Mouse (Mus musculus) frontal cortex, postnatal 10 days (tissue): ENCODE measurements at regions not wholly inside any gene's neighbourhood (a gene's known extent, or its start where the extent isn't known, plus 50 kb on each side); places are given as distances from the start of the nearest gene placed in this dataset.

Source experiments
- DNase-seq, 2 experiments: peaks; one replicate each; pipeline ENCODE4 v3.0.0; 2022; ENCODE audit warnings: low spot score in 2 of 2, mixed read lengths in 1 of 2

DNA sequence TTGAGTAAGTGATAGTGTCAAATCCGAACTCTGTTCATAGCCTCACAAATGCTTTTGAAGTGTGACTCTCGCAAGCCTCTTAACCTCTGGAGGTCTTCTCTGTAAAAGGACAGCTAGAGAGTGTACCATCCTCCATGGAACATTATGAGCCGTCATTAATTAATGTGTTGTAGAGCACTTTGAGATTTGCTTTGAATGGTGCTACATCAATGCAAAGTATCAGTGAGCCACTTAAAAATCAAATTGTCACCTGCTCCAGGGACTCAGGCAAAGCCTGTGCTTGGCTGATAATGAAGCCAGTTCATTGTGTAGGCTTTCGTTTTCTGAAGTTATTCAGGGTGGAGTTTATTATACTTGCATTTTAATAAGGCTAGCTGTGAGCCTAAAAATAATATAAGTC, 801.8 kb upstream of the B3galt2 start:
- no peak for DNase-seq

- no peak for DNase-seq
Measured at GRCm38 (mm10) chr1:142867024-142867700, 773.3 kb upstream of the B3galt2 start.

GRCm38 (mm10) chr1:142891842-142892241, 748.6 kb upstream of the B3galt2 start:
- no peak for DNase-seq

DNA sequence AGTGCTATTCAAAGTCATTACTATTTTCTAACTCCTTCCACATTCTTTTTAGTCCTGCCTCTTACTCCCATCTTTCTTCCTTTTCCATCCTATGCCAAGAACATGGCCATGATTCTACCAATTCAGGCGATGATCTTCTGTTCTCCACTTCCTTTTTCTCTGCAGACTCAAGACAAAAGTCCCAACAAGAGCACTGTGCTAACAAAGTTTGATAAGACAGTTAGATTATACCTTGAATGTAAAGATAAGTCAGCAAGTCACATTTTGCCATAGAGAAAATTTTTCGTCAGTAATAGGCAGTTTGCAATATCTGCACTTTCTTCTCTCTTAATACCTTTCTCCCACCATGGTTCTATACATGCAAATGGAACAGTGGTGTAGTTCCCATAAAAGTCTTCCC, 747.3 kb upstream of the B3galt2 start:
- no peak for DNase-seq

DNA sequence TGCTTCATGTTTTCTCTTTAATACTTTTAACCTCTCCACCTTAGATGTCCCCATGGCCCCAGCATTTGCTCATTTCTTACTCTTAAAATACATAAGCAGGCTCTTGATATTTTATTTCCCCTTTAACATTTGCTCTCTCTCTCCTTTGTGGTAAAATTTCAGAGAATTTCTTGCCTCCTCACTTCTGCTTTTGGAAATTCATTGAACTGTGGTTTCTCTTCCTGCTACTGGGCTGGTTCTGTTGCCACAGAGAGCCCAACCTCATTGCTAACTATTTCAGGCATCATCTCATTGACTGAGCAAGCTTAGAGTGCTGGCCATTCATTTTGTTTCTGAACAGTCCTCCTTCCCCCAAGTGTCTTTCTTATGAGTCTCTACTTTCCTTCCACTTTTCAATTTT, 746.3 kb upstream of the B3galt2 start:
- no peak for DNase-seq

DNA sequence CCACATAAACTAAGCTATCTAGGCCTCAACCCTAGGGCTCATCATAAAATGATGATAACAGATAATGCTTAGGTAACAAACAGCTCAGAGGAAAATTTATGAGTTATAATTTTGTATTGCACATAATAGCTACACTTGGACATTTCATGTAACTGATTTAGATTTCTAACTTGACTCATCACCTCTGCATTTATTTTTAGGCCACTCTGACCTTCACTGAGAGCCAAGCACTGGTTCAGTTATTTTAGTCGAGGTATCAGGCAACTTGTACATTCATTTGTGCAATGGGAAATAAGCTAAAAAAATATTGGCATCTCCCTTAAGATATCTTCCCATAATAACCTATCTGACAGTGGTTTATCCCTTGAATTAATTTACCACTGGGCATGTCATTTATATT, 745.4 kb upstream of the B3galt2 start:
- DNase-seq, result no peak

GRCm38 (mm10) chr1:142909907-142910306, 730.6 kb upstream of the B3galt2 start:
- no peak for DNase-seq

GRCm38 (mm10) chr1:142956686-142957085, 683.8 kb upstream of the B3galt2 start:
- no peak for DNase-seq

DNA sequence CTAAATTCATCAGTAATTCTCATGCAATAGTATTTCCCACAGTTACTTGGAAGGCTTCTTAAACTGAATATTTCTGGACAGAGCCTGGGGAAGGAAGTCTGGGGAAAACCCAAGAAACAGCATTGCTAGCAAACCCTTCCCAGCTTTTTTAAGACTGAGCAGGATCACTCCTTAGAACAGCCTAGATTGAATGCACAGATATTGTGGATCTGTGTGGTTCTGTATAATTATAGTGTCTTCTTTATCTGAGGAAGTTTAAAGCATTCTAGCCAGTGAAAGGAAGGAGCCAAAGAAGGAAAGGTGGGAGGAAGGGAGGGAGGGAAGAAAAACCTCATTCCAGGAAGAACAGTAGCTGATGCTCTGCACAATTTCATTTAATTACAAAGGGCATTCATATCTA, 669.0 kb upstream of the B3galt2 start:
- DNase-seq, result no peak

- DNase-seq, result no peak
Measured at GRCm38 (mm10) chr1:142973387-142973786, 667.1 kb upstream of the B3galt2 start.

DNA sequence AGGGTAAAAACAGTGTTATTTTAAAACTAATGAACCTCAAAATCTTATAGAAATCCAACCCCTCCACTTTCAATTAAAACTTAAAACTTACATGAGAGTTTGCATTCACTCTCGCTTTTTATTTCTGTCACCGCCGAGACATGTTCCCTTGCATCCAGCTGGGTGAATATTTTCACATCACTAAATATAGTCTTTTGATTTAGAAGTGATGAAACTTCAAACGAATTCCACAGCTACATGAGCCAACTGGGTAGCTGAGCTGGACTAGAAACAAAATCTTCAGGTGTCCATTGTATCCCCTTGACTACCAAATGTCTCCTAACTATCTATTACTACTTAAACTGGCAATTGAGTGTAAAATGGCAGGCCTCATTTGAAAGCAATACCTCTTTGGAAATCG, 657.5 kb upstream of the B3galt2 start:
- DNase-seq, result no peak

- no peak for DNase-seq
Measured at GRCm38 (mm10) chr1:142983641-142984040, 656.8 kb upstream of the B3galt2 start.

DNA sequence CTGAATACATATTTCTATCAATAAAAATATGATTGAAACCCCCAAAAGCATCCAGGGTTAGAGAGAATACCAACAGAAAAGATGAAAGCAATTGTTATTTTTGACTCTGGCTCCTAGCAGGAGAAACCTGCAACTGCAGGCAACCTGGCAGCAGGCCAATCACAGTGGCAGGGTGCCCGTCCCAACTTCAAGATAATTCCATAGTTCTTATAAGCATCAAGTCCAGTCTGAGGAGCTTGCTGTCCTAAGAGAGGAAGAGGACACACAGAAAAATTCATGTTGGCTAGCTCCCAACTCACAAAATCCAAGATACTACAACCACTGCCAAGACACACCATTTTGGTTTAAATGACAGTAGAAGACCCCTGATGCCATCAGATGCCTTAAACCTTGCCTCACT, 654.9 kb upstream of the B3galt2 start:
- DNase-seq, result no peak

DNA sequence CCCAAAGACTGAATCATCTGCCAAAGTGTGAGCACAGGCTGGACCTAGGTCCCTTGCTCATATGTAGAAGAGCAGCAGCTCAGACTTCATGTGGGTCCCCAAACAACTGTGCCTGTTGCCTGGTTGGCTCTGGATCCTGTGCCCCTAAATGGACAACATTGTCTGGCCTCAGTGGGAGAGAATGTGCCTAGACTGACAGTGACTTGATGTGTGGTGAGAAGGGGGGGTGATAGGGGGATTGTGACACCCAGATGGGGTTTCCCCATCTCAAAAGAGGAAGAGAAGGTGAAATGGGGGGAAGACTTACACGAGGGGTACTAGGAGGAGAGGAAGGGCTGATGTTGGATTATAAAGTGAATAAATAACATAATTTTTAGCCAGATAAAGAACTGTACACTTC, 640.2 kb upstream of the B3galt2 start:
- no peak for DNase-seq

DNA sequence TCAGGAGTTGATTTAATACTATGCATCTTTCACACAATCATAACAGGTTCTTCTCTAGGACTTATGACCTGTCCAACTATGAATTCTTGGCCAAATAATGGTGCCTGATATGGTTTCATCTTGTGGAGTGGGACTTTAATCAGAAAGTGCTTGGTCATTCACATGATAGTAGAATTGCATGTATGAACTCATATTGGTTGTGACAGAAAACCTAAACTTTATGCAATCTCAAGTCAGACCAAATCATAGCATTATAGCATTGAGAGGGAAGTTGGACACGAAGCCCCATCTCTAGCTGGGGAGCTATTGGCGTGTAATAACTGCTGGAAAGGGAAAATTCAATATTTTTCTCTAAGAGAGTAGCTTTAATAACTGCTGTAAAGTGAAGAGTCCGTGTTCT, 639.4 kb upstream of the B3galt2 start:
- DNase-seq, result no peak

DNA sequence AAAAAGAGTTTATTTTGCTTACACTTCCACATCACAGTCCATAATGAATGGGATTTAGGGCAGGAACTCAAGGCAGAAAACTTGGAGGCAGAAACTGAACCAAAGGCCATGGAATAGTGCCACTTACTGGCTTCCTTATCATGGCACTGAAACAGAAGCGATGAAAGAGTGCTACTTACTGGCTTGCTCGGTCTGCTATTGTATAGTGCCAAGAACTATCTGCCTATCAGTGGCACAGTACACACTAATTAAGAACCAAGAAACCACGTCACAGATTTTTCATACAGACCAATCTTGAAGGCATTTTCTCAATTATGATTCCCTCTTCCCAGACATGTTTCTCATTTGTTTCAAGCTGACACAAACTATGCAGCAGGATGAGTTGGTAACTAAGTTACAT, 634.4 kb upstream of the B3galt2 start:
- no peak for DNase-seq

DNA sequence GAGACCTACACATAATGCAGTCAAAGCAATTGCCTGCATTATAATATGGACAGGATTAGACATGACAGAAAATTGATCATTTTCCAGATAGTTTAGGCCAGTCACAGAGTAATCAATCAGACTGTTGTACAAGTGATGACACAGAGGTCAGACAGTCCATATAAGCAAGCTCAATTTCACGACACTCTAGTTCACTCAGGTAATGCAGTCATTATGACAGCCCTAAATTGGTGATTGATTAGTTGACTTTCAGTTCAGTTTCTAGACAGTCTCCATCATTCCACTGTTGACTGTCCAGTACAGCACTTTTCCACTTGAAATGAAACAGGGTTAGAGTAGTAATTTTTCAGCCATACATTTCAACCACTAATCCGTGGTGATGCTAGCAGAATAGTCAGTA, 620.5 kb upstream of the B3galt2 start:
- DNase-seq, result no peak

GRCm38 (mm10) chr1:143053161-143053560, 587.3 kb upstream of the B3galt2 start:
- DNase-seq, result no peak

GRCm38 (mm10) chr1:143053599-143053998, 586.9 kb upstream of the B3galt2 start:
- peak; percentile 20 to 35 for DNase-seq

DNA sequence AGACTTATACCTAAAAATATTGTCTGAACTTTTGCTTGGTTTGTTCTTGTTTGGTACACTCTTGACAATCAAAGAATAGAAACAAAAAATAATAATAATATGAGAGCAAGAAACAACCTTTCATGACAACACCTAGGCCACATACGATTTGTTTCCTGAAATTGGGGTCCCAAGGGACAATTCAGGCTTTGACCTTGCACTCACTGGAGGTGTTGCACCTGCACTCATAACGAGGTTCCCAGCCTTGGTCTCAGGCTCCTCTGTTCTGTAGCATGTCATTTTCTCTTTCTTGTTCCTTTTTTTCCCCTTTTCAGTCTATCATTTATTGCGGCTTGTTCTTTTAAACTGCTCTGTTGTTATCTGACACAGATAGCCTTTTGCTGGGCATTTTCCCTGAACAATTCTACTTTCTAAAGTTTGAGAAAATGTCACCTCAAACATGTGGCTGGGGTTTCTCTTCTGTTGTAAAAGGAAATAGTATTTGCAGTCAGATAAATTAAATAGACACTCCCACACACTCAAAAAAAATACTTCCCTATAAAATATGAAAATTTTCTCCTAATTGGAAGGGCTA, 585.9 kb upstream of the B3galt2 start:
- DNase-seq, result no peak

DNA sequence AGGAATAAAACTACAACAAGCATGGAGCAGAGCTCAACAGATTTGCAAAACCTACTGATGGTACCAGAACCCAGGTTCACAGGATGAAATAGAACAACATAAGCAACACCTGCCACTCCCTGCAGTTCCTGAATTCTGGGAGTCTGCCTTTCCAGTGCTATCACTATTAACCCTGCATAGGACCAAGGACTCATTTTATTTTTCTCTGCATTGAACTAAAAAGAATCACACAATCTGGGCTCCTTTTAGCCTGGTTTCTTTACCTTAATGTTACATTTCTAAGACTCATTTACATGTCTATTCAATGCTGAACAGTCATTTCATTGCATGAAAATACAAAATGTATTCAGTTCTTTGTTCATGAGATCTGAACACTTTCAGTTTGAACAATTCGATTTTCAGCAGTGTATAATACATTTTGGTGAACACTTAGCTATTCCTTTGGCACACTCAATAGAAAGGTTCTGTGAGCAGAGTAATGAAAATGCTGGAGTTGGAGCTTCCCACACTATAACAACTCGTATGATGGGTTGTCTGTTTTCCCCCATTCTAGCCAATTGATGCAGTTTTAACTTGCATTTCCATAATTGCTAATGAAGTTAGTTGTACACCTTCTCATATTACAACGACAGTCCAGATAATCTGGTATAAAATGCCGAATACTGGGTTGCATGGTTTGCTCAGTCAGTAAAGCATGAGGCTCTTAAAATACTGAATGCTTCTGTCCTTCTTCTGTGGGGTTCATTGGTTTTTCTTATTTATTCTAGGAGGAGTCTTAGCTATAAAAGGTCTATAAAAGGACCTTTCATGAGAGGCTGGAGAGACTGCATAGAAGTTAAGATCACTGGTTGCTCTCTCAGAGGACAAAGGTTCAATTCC, 579.5 kb upstream of the B3galt2 start:
- no peak for DNase-seq

DNA sequence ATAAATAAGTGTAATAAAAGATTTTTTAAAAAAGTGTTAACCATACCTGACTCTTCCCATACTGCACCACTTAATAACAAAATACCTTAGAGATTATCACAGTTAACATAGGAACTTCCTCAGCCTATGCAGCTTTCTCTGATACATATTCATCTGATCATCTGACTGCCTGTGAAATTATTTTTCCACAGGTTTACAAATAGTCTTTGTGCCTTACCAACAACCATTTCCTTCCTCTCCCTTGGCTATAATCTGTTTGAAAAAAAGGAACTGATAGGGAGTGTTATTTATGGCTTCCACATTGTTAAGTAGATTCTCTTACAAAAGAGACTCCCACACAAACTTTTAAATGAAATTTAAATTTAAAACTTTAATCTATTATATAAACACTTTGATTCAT, 575.0 kb upstream of the B3galt2 start:
- no peak for DNase-seq

DNA sequence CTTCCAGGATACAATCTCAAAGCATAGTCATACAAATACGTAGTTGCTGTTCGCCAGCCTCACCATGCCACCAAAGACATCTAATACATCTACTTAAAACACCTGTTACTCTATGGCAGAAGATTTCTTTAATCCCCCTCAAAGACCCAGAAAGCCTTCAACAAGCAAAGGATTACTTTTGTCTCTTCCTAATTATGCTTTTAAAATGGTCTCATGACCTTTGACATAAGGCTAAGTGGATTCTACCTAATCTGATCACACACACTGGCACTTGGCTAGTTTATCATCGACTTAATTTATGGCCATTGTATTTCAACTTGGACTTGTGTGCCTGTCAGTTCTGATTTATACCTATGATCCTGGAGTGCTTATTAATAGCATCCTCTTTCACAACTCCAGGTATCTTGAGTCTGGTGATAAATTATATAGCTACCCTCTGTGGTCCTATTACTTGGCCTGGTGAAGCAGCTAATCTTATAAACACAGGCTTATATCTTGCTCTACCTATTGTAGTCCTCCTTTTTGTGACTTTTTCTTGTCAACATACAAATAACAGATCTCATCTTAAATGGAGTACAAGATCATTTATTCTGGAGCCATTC, 568.6 kb upstream of the B3galt2 start:
- no peak for DNase-seq
